Mouse (Mus musculus) heart, adult 2 months (tissue): Measurements from ENCODE around the gene Cops3.

ENCODE experiments used
- CTCF ChIP-seq: fragments of 200-600 bp; IDR thresholded peaks from 2 replicates; pipeline ENCODE4 v1.8.1; 2022; ENCODE audit warnings: antibody characterized with exemption, mild to moderate bottlenecking, moderate library complexity
- EP300 ChIP-seq: fragments of 200-500 bp; IDR thresholded peaks from 2 replicates; pipeline ENCODE4 v1.6.1; 2011; ENCODE audit warnings: low read depth, low read length, control low read depth; ENCODE audit not compliant: insufficient read depth
- POLR2A ChIP-seq: fragments of 200-500 bp; IDR thresholded peaks from 2 replicates; pipeline ENCODE4 v1.6.1; 2011; ENCODE audit warnings: mild to moderate bottlenecking, low read depth, low read length, control low read depth; ENCODE audit not compliant: insufficient read depth

DNA sequence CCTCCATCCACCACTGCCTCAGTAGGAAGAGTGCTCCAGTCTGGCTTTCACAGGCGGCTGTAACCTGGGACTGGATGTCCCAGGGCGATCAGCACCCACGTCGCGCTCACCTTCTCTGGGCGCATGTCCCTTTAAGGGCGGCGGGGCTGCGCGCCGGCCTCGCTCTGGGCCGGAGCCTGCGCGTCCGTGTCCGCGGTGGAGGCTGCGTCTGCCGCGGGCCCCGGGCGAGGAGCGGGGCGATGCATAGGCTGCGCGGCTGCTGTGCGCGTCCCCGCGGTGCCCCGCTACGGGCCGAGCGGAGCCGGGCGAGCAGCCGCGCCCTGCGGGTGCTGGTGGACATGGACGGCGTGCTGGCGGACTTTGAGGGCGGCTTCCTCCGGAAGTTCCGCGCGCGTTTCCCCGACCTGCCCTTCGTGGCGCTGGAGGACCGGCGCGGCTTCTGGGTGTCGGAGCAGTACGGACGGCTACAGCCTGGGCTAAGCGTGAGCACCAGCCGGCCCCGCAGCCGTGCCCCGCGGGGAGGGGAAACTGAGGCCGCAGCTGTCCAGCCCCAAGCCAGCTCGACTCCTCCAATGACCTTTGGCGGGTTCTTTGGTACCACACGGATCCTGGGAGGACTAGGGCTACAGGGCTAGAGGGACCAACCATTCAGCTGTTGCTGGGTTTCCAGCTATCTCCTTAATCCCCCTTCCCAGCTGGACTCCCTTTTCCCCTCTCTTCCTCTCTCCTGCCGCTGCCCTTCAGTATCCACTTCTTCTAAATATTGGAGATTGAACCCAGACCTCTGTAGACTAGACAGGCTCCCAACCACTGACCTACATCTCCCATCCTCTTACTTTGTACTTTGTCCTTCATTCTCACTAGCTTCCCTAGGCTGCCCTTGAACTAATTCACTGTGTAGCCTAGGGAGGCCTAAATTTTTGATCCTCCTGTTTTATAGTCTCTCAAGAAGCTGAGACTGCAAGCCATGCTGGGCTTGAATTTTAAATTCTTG, 8.6 kb upstream of the Cops3 start:
- TF ChIP-seq EP300 (0 out of 2 replicates have a peak, but pooled peaks have one; percentile 17), CTCF (peak; percentile 42), POLR2A (peak; percentile 60; the same call in 1 of the 2 replicates)
